Mouse (Mus musculus) thymus, adult 2 months (tissue): ENCODE data around the gene Ppp4r1. TPM values are rescaled to one million over a fixed set of nuclear protein-coding genes. Genes with fewer than 3 reads are reported as not detected.

ENCODE experiments used
- DNase-seq: peaks from one replicate; pipeline ENCODE4 v3.0.0; 2021
- H3K27ac ChIP-seq: fragments of 200-500 bp; 2 replicates; pipeline ENCODE4 v1.5.1; 2012; ENCODE audit warnings: low read length, control low read depth; ENCODE audit not compliant: control insufficient read depth, insufficient read depth
- H3K27me3 ChIP-seq: fragments of 200-500 bp; 2 replicates; pipeline ENCODE4 v1.6.1; 2012; ENCODE audit warnings: mild to moderate bottlenecking, low read length, moderate library complexity, mixed read lengths; ENCODE audit not compliant: control insufficient read depth, insufficient read depth
- H3K36me3 ChIP-seq: fragments of 200-500 bp; 2 replicates; pipeline ENCODE4 v1.6.1; 2012; ENCODE audit warnings: mild to moderate bottlenecking, low read length, moderate library complexity; ENCODE audit not compliant: control insufficient read depth, insufficient read depth
- H3K4me1 ChIP-seq: fragments of 200-500 bp; replicated peaks from 2 replicates; pipeline ENCODE4 v1.6.1; 2012; ENCODE audit warnings: low read length; ENCODE audit not compliant: control insufficient read depth, insufficient read depth
- H3K4me3 ChIP-seq: fragments of 200-500 bp; 2 replicates; pipeline ENCODE4 v1.5.1; 2012; ENCODE audit warnings: mild to moderate bottlenecking, low read length, control low read depth, moderate library complexity; ENCODE audit not compliant: control insufficient read depth, insufficient read depth
- CTCF ChIP-seq: fragments of 200-500 bp; IDR thresholded peaks from 2 replicates; pipeline ENCODE4 v1.5.1; 2012; ENCODE audit warnings: mild to moderate bottlenecking, control low read depth, low read length, moderate library complexity, borderline replicate concordance; ENCODE audit not compliant: control insufficient read depth, poor library complexity, insufficient read depth; ENCODE audit errors: extremely low read depth
- POLR2A ChIP-seq: fragments of 200-500 bp; IDR thresholded peaks from 2 replicates; pipeline ENCODE4 v1.6.1; 2012; ENCODE audit warnings: mild to moderate bottlenecking, low read length, control low read depth, moderate library complexity; ENCODE audit not compliant: control insufficient read depth, poor library complexity, insufficient read depth; ENCODE audit errors: extremely low read depth
- WGBS: fragments of 180-500 bp; shearing (Covaris S2); methylation state at CpG from one replicate; pipeline ENCODE4 v1.1.7; 2018; 5-methylcytosine and 5-hydroxymethylcytosine counted together
- polyA plus RNA-seq: library from polyadenylated mRNA; depleted of rRNA; stranded (reverse); fragments of >200 nt; gene quantifications from 2 replicates; pipeline ENCODE4 v1.2.3, GENCODE M21; 2012; rRNA removed

The Ppp4r1 gene
- 36.6 and 40.1 TPM in 2 replicates for polyA plus RNA-seq

DNA sequence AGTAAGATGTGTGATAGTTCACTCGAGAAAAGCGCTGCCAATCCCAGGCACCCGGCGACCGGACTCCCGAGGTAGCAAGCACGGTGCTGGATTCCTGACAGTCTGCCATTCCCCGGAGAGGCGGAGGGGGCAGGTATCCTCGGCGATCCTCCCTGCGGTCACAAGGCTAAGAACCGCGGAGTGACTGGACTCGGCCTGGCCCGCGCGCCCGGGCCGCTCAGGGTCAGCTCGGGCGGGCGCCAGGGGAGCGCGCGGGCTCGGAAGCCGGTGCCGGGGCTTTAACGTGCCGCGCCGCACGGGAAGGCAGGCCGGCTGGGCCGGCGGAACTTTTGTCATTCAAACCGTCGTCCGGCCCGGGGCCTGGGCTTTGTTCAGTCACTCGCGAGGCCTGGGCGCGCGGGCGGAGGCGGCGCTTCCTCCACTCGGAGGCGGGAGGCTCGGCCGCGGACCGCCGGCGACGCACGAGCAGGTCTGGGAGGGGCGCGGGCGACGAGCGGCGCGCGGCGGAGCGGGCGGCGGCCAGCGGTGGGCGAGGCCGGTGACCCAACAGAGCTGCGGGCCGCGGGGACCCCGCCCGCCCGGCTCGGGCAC lies at the start of gene Ppp4r1:
TSS of gene Ppp4r1 (plus strand) at position 23 of the 591 bp plus-strand sequence.
- H3K4me1 ChIP-seq, result peaks cover 2% of the 10 kb centered on the region
- peak within 1 kb of the TSS; percentile 50; the same call in 1 of the 2 replicates for H3K27ac ChIP-seq
- 4% methylated on average over 81 of the region's 81 CpGs for WGBS
- no peak for TF ChIP-seq CTCF
- TF ChIP-seq POLR2A, result no peak
- no peaks in the 10 kb centered on the region for H3K36me3 ChIP-seq
- H3K4me3 ChIP-seq, result peak within 1 kb of the TSS; percentile 96
- peak; percentile 61 for DNase-seq
- no peaks in the 10 kb centered on the region for H3K27me3 ChIP-seq

- Histone ChIP-seq H3K27ac (no peak overlapping the region), H3K27me3 (no peaks in the 10 kb centered on the region), H3K36me3 (no peaks in the 10 kb centered on the region), H3K4me3 (no peak overlapping the region), H3K4me1 (peaks cover 3% of the 10 kb centered on the region)
- 77% methylated on average over 4 of the region's 4 CpGs for WGBS
- no peak for DNase-seq
- TF ChIP-seq CTCF (no peak), POLR2A (no peak)
Measured at GRCm38 (mm10) chr17:65732666-65733065, 49.7 kb upstream of the Ppp4r1 start.

GRCm38 (mm10) chr17:65735088-65735487 lies 47.3 kb upstream of the Ppp4r1 start:
- Histone ChIP-seq H3K4me3 (no peak overlapping the region), H3K36me3 (no peaks in the 10 kb centered on the region), H3K27me3 (no peaks in the 10 kb centered on the region), H3K4me1 (peaks cover 3% of the 10 kb centered on the region), H3K27ac (no peak overlapping the region)
- DNase-seq, result no peak
- TF ChIP-seq POLR2A (no peak), CTCF (no peak)
- WGBS, result 97% methylated on average over 2 of the region's 2 CpGs

GRCm38 (mm10) chr17:65737175-65737574 lies 45.2 kb upstream of the Ppp4r1 start:
- Histone ChIP-seq H3K27me3 (no peaks in the 10 kb centered on the region), H3K4me1 (no peaks in the 10 kb centered on the region), H3K27ac (no peak overlapping the region), H3K4me3 (no peak overlapping the region), H3K36me3 (no peaks in the 10 kb centered on the region)
- no peak for TF ChIP-seq POLR2A
- TF ChIP-seq CTCF, result no peak
- WGBS, result 71% methylated on average over 5 of the region's 5 CpGs
- no peak for DNase-seq

DNA sequence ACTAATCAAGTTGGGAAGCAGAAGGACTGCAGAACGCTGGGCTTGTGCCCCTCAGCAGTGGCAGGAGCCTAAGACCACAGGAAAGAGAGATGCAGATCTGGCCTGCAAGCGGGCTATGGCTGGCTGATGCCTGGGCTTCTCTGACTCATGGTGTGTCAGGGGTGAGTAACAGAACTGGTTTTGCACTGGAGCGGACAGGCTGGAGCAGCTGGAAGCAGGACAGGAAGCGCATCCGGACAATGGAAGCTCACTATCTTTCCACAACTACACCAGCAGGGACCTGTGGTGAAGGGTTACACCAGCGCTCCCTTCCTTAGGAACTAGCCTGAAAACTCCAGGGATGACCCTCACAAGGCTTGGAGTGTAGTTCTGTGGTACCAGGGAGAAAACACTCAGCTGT lies 44.8 kb upstream of the Ppp4r1 start:
- Histone ChIP-seq H3K36me3 (no peaks in the 10 kb centered on the region), H3K4me3 (no peak overlapping the region), H3K27ac (no peak overlapping the region), H3K4me1 (no peaks in the 10 kb centered on the region), H3K27me3 (no peaks in the 10 kb centered on the region)
- TF ChIP-seq CTCF (no peak), POLR2A (no peak)
- 86% methylated on average over 6 of the region's 6 CpGs for WGBS
- DNase-seq, result no peak

DNA sequence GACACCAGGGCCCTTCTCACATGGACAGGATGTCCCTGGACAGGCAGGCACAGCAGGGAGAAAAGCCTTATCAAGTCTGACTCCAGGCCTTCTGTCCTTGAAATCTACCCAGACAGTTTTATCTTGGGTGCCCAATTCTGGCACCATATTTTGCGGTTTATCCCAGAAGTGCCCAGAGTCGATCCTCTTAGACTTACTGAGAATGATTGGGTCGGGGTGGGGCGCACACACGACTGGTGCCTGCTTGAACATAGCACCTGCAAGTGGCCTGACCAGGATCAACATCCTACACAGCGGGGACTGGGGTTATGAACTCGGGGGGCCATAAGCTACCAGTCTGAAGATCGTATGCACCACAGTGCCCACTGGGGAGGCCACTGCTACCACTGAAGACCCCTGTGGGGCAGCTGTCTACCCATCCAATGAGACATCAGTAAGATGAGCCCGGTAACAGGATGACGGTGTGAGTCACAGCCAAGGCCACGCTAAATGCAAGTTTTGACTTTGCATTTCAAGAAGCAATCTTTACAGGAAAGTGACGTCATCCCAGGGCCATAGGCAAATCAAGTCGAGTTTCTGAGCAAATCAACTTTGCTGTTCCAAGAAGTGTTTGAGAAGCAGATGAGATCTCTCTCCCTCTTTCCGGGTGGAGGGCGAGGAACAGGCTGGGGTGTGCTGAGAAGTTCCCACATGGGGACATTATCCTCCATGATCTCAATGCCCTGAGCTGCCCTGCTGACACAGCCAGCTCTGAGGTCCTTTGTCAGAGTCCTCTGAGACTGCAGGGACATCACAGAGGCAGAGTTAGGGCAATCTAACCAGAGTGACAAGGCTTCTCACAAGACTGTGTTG lies 42.3 kb upstream of the Ppp4r1 start:
- Histone ChIP-seq H3K4me1 (no peaks in the 10 kb centered on the region), H3K27ac (no peak overlapping the region), H3K36me3 (no peaks in the 10 kb centered on the region), H3K4me3 (no peak overlapping the region), H3K27me3 (no peaks in the 10 kb centered on the region)
- 94% methylated on average over 15 of the region's 15 CpGs for WGBS
- DNase-seq, result no peak
- TF ChIP-seq POLR2A (no peak), CTCF (no peak)
